Mouse (Mus musculus) intestine, embryonic 16.5 days (tissue): ENCODE results near the gene Gm10577. TPM values are rescaled to one million over a fixed set of nuclear protein-coding genes. Genes with fewer than 3 reads are reported as not detected.

Source experiments
- ATAC-seq: fragments of 200-750 bp; cut with Nextera tagmentation; 2 replicates; pipeline ENCODE4 v1.8.0; 2017; ENCODE audit warnings: moderate TSS enrichment, moderate library complexity
- H3K27ac ChIP-seq: fragments of 300-500 bp; sonication (generic); 2 replicates; pipeline ENCODE4 v1.5.1; 2014; ENCODE audit warnings: mild to moderate bottlenecking, low read length
- H3K27me3 ChIP-seq: fragments of 300-500 bp; sonication (generic); replicated peaks from 2 replicates; pipeline ENCODE4 v1.6.1; 2014; ENCODE audit warnings: low read length, control low read depth, mixed read lengths; ENCODE audit not compliant: control insufficient read depth, insufficient read depth
- H3K36me3 ChIP-seq: fragments of 300-500 bp; sonication (generic); 2 replicates; pipeline ENCODE4 v1.6.1; 2014; ENCODE audit warnings: low read length, control low read depth; ENCODE audit not compliant: control insufficient read depth, insufficient read depth
- H3K4me1 ChIP-seq: fragments of 300-500 bp; sonication (generic); 2 replicates; pipeline ENCODE4 v1.6.1; 2014; ENCODE audit warnings: low read length, control low read depth, mixed read lengths; ENCODE audit not compliant: control insufficient read depth, insufficient read depth
- H3K4me2 ChIP-seq: fragments of 300-500 bp; sonication (generic); 2 replicates; pipeline ENCODE4 v1.6.1; 2014; ENCODE audit warnings: low read depth, low read length, control low read depth
- H3K4me3 ChIP-seq: fragments of 300-500 bp; sonication (generic); 2 replicates; pipeline ENCODE4 v1.5.1; 2014; ENCODE audit warnings: mild to moderate bottlenecking, low read length
- H3K9ac ChIP-seq: fragments of 300-500 bp; sonication (generic); 2 replicates; pipeline ENCODE4 v1.6.1; 2014; ENCODE audit warnings: low read depth, low read length
- H3K9me3 ChIP-seq: fragments of 300-500 bp; sonication (generic); 2 replicates; pipeline ENCODE4 v1.6.1; 2016; ENCODE audit warnings: low read length, control low read depth; ENCODE audit not compliant: control insufficient read depth
- WGBS: fragments of 180-500 bp; shearing (Covaris S2); extraction: QIAGEN DNeasy Blood & Tissue Kit; methylation state at CpG from one replicate; pipeline ENCODE4 v1.1.7; 2014; 5-methylcytosine and 5-hydroxymethylcytosine counted together
- polyA plus RNA-seq: library from polyadenylated mRNA; unstranded; fragments of >200 nt; fragmentation: Nextera tagmentation; extraction: Ambion mirVana; gene quantifications from 2 replicates; pipeline ENCODE4 v1.2.1, GENCODE M21; 2015

The Gm10577 gene
- polyA plus RNA-seq, 1 experiment from 2014 or later: not detected

- no peaks in the 10 kb centered on the region for H3K27me3 ChIP-seq
- H3K27ac ChIP-seq: no peak overlapping the region
- H3K9ac ChIP-seq: no peak overlapping the region
- H3K36me3 ChIP-seq: no peaks in the 10 kb centered on the region
- H3K4me1 ChIP-seq: no peaks in the 10 kb centered on the region
- no peak for ATAC-seq
- H3K4me2 ChIP-seq: no peak overlapping the region
- WGBS: 69% methylated on average over 5 of the region's 5 CpGs
- H3K9me3 ChIP-seq: no peaks in the 10 kb centered on the region
- no peak overlapping the region for H3K4me3 ChIP-seq
Measured at GRCm38 (mm10) chr4:101035131-101035530, 14.6 kb upstream of the Gm10577 start.

GRCm38 (mm10) chr4:101033047-101033446 lies 12.6 kb upstream of the Gm10577 start:
- no peaks in the 10 kb centered on the region for H3K4me1 ChIP-seq
- H3K36me3 ChIP-seq: no peaks in the 10 kb centered on the region
- H3K27me3 ChIP-seq: no peaks in the 10 kb centered on the region
- no peaks in the 10 kb centered on the region for H3K9me3 ChIP-seq
- H3K27ac ChIP-seq: no peak overlapping the region
- no peak for ATAC-seq
- H3K4me2 ChIP-seq: no peak overlapping the region
- no peak overlapping the region for H3K9ac ChIP-seq
- H3K4me3 ChIP-seq: no peak overlapping the region
- 74% methylated on average over 3 of the region's 3 CpGs for WGBS

GRCm38 (mm10) chr4:101027852-101028411 lies 7.4 kb upstream of the Gm10577 start:
- 86% methylated on average over 9 of the region's 9 CpGs for WGBS
- no peaks in the 10 kb centered on the region; the same call in 1 of the 2 replicates for H3K9me3 ChIP-seq

GRCm38 (mm10) chr4:101026995-101027394 lies 6.5 kb upstream of the Gm10577 start:
- Histone ChIP-seq H3K27ac (no peak overlapping the region), H3K27me3 (no peaks in the 10 kb centered on the region), H3K4me1 (no peaks in the 10 kb centered on the region), H3K4me2 (no peak overlapping the region), H3K36me3 (no peaks in the 10 kb centered on the region), H3K9ac (no peak overlapping the region), H3K4me3 (no peak overlapping the region), H3K9me3 (no peaks in the 10 kb centered on the region; the same call in 1 of the 2 replicates)
- no peak for ATAC-seq
- WGBS: 64% methylated on average over 2 of the region's 2 CpGs

More at GRCm38 (mm10) chr4:101027852-101028411, 7.4 kb upstream of the Gm10577 start:
- Histone ChIP-seq H3K27me3 (no peaks in the 10 kb centered on the region), H3K36me3 (no peaks in the 10 kb centered on the region), H3K4me2 (no peak overlapping the region), H3K4me3 (no peak overlapping the region), H3K27ac (no peak overlapping the region), H3K4me1 (no peaks in the 10 kb centered on the region), H3K9ac (no peak overlapping the region)
- ATAC-seq: no peak

GRCm38 (mm10) chr4:101026566-101026965 lies 6.1 kb upstream of the Gm10577 start:
- WGBS: 79% methylated on average over 5 of the region's 5 CpGs
- Histone ChIP-seq H3K4me1 (no peaks in the 10 kb centered on the region), H3K4me2 (no peak overlapping the region), H3K27me3 (no peaks in the 10 kb centered on the region), H3K4me3 (no peak overlapping the region), H3K36me3 (no peaks in the 10 kb centered on the region), H3K27ac (no peak overlapping the region), H3K9ac (no peak overlapping the region), H3K9me3 (no peaks in the 10 kb centered on the region; the same call in 1 of the 2 replicates)
- no peak for ATAC-seq

- Histone ChIP-seq H3K27me3 (no peaks in the 10 kb centered on the region), H3K4me2 (no peak overlapping the region), H3K4me1 (no peaks in the 10 kb centered on the region), H3K27ac (no peak overlapping the region), H3K9ac (no peak overlapping the region), H3K36me3 (no peaks in the 10 kb centered on the region), H3K9me3 (no peaks in the 10 kb centered on the region; the same call in 1 of the 2 replicates), H3K4me3 (no peak overlapping the region)
- ATAC-seq: no peak
- WGBS: 70% methylated on average over 4 of the region's 4 CpGs
Measured at GRCm38 (mm10) chr4:101017806-101018205, 2.7 kb downstream of the Gm10577 start.

GRCm38 (mm10) chr4:101009092-101009491 lies 11.4 kb downstream of the Gm10577 start:
- H3K9ac ChIP-seq: no peak overlapping the region
- H3K4me1 ChIP-seq: no peaks in the 10 kb centered on the region
- WGBS: 91% methylated on average over 4 of the region's 4 CpGs
- no peak overlapping the region for H3K4me2 ChIP-seq
- no peak overlapping the region for H3K27ac ChIP-seq
- H3K9me3 ChIP-seq: no peaks in the 10 kb centered on the region
- no peak overlapping the region for H3K4me3 ChIP-seq
- H3K27me3 ChIP-seq: no peaks in the 10 kb centered on the region
- no peaks in the 10 kb centered on the region for H3K36me3 ChIP-seq
- ATAC-seq: no peak

GRCm38 (mm10) chr4:101008362-101008769 lies 12.1 kb downstream of the Gm10577 start:
- H3K4me2 ChIP-seq: no peak overlapping the region
- H3K4me3 ChIP-seq: no peak overlapping the region
- H3K4me1 ChIP-seq: no peaks in the 10 kb centered on the region
- H3K27ac ChIP-seq: no peak overlapping the region
- no peaks in the 10 kb centered on the region for H3K36me3 ChIP-seq
- no peak overlapping the region for H3K9ac ChIP-seq
- H3K9me3 ChIP-seq: no peaks in the 10 kb centered on the region
- WGBS: 82% methylated on average over 5 of the region's 5 CpGs
- no peaks in the 10 kb centered on the region for H3K27me3 ChIP-seq
- no peak for ATAC-seq

GRCm38 (mm10) chr4:101002961-101003360 lies 17.5 kb downstream of the Gm10577 start:
- Histone ChIP-seq H3K36me3 (peaks cover 6% of the 10 kb centered on the region; the same call in 1 of the 2 replicates), H3K9me3 (no peaks in the 10 kb centered on the region), H3K4me2 (no peak overlapping the region), H3K27me3 (no peaks in the 10 kb centered on the region), H3K9ac (no peak overlapping the region), H3K4me1 (no peaks in the 10 kb centered on the region), H3K27ac (no peak overlapping the region), H3K4me3 (no peak overlapping the region)
- ATAC-seq: no peak
- 90% methylated on average over 16 of the region's 16 CpGs for WGBS

- H3K27ac ChIP-seq: no peak overlapping the region
- H3K9me3 ChIP-seq: no peaks in the 10 kb centered on the region
- 77% methylated on average over 6 of the region's 6 CpGs for WGBS
- no peak overlapping the region for H3K4me3 ChIP-seq
- no peak overlapping the region for H3K9ac ChIP-seq
- no peaks in the 10 kb centered on the region for H3K27me3 ChIP-seq
- peaks cover 6% of the 10 kb centered on the region; the same call in 1 of the 2 replicates for H3K36me3 ChIP-seq
- no peak overlapping the region for H3K4me2 ChIP-seq
- ATAC-seq: no peak
- H3K4me1 ChIP-seq: no peaks in the 10 kb centered on the region
Measured at GRCm38 (mm10) chr4:101001073-101001472, 19.4 kb downstream of the Gm10577 start.
